Mouse (Mus musculus) 416B (cell line): ENCODE measurements around the gene Gpr68.

Experiments used
- DNase-seq: peaks from one replicate; pipeline ENCODE4 v3.0.0; 2011; ENCODE audit warnings: low read depth

Gpr68 gene

GRCm38 (mm10) chr12:100907598-100908297, at the start of gene Gpr68:
TSS of gene Gpr68 (minus strand) at chr12:100908198.
- no peak for DNase-seq

DNA sequence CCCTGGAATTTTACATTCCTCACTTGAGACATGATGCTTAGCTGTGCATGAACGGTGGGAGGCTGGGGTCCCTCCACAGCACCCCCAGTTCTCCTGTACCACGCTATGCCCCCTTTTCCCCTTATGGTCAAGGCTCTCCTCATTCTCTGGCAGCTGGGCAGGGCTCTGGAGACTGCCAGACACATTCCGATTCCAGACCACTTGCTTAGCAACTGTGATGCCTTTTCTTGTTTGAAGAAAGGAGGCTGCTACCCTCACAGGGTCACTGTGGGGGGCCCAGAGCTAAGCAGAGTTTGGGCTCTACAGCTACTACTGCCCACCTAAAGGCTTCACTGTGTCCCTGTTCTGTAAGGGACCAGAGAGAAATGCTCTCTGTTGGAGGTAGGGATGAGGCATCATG, 49.3 kb upstream of the Gpr68 start:
- DNase-seq = no peak

- no peak for DNase-seq
Observed at GRCm38 (mm10) chr12:100956825-100957224, 48.8 kb upstream of the Gpr68 start.

- no peak for DNase-seq
Observed at GRCm38 (mm10) chr12:100956028-100956427, 48.0 kb upstream of the Gpr68 start.

GRCm38 (mm10) chr12:100953926-100954325, 45.9 kb upstream of the Gpr68 start:
- DNase-seq = no peak

GRCm38 (mm10) chr12:100952193-100952931, 44.4 kb upstream of the Gpr68 start:
- DNase-seq = peak; percentile 79

DNA sequence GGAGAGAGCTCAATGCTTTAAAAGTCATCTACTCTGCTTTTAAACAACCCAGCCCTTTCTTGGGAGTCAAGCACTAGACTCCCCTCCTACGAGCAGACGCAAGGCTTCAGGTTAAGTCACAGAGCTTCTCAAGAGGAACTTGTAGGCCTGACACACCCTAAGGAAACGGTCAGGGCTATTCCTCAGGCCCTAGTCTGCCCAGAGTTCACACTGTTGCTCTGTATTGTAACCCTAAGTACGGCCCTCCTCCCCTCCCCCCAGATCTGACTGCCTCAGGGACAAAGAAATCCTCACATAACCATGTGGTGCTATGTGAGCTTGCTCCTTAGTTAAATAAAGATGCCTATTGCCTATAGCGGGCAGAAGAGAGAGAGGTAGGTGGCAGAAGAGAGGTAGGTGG, 41.1 kb upstream of the Gpr68 start:
- DNase-seq = no peak

DNA sequence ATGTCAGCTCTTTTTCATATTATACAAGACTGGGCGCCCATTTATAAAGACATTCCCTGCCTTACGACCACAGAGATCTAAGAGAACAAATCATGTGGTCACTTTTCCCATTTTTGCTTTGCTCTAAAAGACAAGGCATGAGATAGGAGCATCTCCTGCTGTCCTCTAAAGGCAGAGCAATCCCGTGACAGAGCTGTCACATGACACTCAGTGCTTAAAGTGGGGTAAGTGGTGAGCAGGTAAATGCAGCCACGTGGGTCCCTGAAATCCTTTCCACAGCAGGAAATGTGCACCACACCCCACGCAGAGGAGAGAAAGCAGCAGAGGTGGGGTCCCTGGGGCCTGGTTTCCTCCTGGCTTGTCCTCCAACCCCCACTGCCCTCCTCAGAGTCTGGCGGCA, 40.0 kb upstream of the Gpr68 start:
- no peak for DNase-seq

DNA sequence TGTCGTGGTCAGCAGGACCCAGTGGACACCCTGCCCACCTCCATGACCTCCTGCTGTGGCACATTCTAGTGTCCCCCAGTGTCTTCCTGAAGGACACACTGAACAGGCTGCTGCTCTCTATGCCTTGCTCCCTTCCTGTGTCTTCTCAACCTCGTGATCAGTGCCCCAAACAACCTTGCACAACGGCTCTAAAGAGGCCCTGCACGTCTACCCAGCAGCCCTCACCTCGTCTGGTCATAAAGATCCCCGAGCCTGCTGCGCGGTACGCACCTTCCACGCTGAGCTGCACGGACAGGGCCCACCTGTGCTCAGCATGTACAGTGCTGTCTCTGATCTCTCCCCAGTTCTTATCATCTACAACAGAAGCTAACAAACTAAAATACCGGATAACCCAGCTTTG, 38.0 kb upstream of the Gpr68 start:
- DNase-seq = no peak

DNA sequence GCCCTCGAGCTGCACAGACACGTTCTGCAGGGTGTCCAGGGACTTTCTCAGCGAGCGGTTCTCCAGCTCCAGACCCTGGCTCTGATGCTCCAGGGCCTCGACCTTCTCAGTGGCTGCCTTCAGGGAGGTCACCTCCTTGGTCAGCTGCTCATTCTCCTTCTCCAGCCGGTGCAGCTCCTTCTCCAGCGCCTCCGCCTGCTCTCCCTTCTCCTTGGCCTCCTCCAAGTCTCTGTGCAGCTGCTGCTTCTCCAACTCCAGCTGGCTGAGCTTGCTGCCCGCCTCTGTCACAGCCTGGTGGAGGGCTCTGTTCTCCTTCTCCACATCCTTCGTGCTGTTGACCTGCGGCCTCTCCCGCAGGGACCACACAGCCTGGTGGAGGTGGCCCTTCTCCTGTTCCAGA, 37.5 kb upstream of the Gpr68 start:
- no peak for DNase-seq

DNA sequence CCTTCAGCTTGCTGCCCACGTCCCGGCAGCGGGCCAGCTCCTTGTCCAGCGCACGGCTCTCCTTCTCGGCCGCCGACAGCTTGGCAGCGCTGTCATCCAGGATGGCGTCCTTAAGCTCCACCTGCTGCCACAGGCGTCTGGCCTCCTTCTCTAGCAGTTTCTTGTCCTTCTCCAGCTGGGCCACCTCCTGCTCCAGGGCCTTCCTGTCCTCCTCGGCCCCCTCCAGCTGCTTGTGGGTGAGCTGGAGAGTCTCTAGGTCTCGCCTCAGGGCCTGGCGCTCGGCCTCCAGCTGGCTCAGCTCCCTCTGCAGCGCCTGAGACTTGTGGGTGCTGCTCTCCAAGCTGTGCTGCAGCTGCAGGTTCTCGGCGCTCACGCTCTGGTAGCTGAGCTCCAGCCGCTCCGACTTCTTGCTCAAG, 36.9 kb upstream of the Gpr68 start:
- DNase-seq = no peak

DNA sequence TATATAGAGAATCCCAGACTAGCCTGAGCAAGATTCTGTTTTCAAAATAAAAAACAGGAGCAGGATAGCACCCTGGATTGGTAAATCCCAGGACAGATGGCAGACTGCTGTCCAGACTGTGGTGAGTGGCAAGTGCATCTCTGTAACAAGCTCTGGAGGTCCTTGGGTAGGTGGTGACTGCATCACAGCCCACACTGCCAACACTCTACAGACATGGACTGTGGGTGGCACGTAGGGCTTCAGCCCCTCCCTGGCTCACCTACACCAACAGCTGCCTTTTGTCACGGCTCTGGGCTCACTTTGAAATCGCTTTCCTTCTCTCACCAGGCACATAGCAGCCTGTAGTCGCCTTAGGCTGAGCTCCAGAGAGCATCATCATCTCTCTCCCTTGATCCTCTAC, 35.1 kb upstream of the Gpr68 start:
- no peak for DNase-seq

GRCm38 (mm10) chr12:100941361-100941760, 33.4 kb upstream of the Gpr68 start:
- DNase-seq = no peak

DNA sequence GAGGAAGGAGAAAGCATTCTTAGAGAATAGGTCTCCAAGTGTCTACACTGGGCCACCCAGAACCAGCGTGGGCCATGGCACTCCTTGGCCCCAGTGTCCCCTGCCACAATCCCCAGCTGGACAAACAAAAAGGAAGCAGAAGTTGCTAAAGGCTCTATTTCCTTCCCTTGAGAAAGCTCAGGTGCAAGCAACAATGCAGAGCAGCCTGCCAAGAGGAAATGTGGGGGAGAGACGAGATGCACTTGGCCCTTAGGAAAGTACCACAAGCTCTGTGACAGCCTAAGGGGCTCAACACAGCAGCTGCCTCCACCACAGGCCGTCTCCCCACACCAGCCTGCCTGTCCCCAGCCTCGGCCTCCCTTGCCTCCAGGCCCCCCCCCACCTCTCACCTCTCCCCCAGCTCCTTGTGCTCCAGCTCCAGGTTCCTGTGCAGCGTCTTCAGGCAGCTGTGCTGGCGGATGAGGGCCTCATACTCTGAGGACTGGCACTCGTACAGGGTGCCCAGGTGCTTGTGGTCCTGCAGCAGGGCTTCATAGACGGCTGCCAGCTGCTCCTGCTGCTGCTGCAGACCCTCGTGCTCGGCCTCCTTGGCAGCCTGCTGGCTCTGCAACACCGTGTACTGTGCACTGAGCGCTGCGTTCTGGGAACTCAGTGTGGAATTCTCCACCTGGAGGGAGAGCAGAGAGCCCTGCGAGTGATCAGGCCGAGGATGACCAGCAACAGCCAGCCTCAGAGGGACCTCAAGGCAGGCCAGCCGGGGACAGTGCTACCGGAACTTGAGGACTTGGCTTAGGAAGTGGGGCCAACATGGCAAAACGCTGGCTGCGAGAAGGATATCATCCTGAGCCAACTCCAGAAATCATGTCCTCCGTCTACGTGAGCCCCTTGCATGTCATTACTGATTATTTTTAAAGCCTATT, 29.7 kb upstream of the Gpr68 start:
- DNase-seq = no peak

DNA sequence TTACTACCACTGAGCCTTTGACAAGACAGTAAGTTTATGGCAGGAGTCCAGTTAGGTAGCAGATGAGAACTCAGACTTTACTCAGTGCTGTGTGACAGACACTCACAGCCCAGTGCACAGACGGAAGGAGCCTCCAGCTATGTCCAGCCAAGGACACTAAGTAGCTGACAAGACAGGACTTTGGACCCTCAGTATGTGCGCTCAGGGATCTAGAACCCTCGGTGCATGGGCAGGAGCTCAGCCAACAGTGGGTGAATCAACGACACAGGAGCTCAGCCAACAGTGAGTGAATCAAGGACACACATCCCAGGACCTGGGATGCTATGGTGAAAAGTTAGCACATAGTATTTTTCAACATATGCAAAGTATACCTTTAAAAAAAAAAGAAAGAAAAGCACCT, 28.7 kb upstream of the Gpr68 start:
- no peak for DNase-seq

GRCm38 (mm10) chr12:100936116-100936515, 28.1 kb upstream of the Gpr68 start:
- DNase-seq = peak; percentile 70

GRCm38 (mm10) chr12:100934796-100935195, 26.8 kb upstream of the Gpr68 start:
- DNase-seq = no peak

DNA sequence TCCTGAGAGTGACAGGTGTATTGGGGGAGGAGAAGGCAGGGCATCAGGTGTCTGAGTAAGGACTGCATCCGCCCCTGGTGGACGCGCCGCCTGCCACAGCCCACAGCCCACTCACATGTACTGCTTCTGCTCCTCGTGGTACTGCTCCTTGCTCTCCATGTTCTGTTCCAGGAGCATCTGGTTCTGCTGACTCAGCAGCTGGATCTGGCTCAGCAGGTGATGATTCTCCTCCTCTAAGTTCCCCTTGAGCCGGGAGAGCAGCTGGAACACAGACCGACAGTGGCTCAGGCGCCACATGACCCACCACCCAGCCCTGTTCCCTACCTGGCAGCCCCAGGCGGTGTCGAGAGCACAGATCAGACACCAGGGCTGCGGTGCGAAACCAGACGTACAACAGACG, 23.7 kb upstream of the Gpr68 start:
- DNase-seq = no peak

- DNase-seq = no peak
Observed at GRCm38 (mm10) chr12:100928286-100928685, 20.3 kb upstream of the Gpr68 start.

DNA sequence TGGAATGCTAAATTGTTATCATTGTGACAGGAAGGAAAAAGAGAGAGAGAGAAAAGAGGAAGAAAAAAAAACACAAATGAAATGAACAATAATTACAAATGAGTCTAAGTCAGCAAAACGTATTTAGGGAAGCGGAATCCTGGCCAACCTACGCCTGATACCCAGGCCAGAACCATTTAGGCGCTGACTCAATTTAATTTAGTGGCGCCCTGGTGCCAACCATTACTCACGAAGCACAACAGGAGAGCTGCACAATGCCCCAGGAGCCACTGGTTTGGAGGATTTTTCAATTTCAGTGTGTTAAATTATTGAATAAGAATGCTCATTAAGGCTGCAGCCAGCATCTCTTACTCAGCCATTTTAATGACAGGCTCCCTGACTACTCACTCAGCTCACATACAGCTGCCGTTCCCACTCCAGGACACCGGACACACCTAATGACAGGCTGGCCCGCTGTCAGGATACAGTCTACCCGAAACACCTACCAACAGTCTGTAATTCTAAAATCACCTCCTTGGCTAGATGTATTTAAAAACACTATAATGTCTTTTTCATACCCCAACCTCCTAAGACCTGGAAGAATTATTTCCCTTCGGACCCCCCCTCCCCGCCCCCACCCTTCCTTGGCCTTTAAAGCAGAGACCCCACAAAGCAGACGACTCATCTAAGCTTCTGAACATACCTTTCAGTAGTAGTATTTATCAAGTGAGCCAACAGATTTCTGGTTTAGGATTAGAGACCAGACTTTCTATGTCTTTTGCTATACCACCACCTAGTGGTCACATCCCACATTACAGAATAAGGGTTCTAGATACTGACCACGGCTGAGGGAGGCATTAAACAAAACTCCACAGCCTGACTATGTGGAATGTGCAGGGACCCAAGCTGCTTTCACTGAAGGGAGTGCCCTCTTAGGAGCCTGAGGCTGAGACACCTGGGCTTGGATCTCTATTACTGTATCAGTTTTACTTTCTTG, 17.9 kb upstream of the Gpr68 start:
- peak; percentile 77 for DNase-seq

GRCm38 (mm10) chr12:100924646-100925339, 16.8 kb upstream of the Gpr68 start:
- DNase-seq = peak; percentile 30
